Mouse (Mus musculus): Measurements from ENCODE around the gene Gcm1.

- TF ChIP-seq CTCF (IDR thresholded peaks at IDR 0.05; ENCODE audit: insufficient read depth, low read depth, low read length), result no peak
- TF ChIP-seq POLR2A (IDR thresholded peaks at IDR 0.05; ENCODE audit: insufficient read depth, low read depth, low read length), result no peak
Observed at GRCm38 (mm10) chr9:78010187-78010586, 41.5 kb upstream of the Gcm1 start.

Measured in olfactory bulb, adult 2 months (tissue).